Mouse (Mus musculus) urinary bladder, postnatal 10 days (tissue): Measurements from ENCODE around the gene Sgf29.

ENCODE experiments used
- DNase-seq: peaks from one replicate; pipeline ENCODE4 v3.0.0; 2022; ENCODE audit warnings: low spot score

Gene Sgf29

GRCm38 (mm10) chr7:126649231-126650051 is at the start of gene Sgf29:
Gene Sgf29, plus strand, starts transcription at chr7:126649309.
- DNase-seq: peak; percentile 64

GRCm38 (mm10) chr7:126601896-126602295 is 47.2 kb upstream of the Sgf29 start:
- DNase-seq: no peak

GRCm38 (mm10) chr7:126602650-126603049 is 46.5 kb upstream of the Sgf29 start:
- no peak for DNase-seq

GRCm38 (mm10) chr7:126606611-126607010 is 42.5 kb upstream of the Sgf29 start:
- no peak for DNase-seq

GRCm38 (mm10) chr7:126607064-126607463 is 42.0 kb upstream of the Sgf29 start:
- no peak for DNase-seq

GRCm38 (mm10) chr7:126607796-126608195 is 41.3 kb upstream of the Sgf29 start:
- DNase-seq: no peak

- DNase-seq: no peak
Observed at GRCm38 (mm10) chr7:126612736-126613135, 36.4 kb upstream of the Sgf29 start.

GRCm38 (mm10) chr7:126616707-126617106 is 32.4 kb upstream of the Sgf29 start:
- no peak for DNase-seq

GRCm38 (mm10) chr7:126619559-126620275 is 29.4 kb upstream of the Sgf29 start:
- DNase-seq: no peak

- DNase-seq: no peak
Observed at GRCm38 (mm10) chr7:126621452-126622359, 27.4 kb upstream of the Sgf29 start.

- DNase-seq: no peak
Observed at GRCm38 (mm10) chr7:126623381-126623780, 25.7 kb upstream of the Sgf29 start.

- no peak for DNase-seq
Observed at GRCm38 (mm10) chr7:126624774-126625173, 24.3 kb upstream of the Sgf29 start.

- peak; percentile 22 for DNase-seq
Observed at GRCm38 (mm10) chr7:126625369-126625768, 23.7 kb upstream of the Sgf29 start.

GRCm38 (mm10) chr7:126625807-126626600 is 23.1 kb upstream of the Sgf29 start:
- no peak for DNase-seq

GRCm38 (mm10) chr7:126628111-126628510 is 21.0 kb upstream of the Sgf29 start:
- DNase-seq: no peak

GRCm38 (mm10) chr7:126629915-126630314 is 19.2 kb upstream of the Sgf29 start:
- no peak for DNase-seq

GRCm38 (mm10) chr7:126630824-126631518 is 18.1 kb upstream of the Sgf29 start, which contains the start of gene Nupr1:
Gene Nupr1, minus strand, starts transcription at chr7:126630861.
- no peak for DNase-seq

GRCm38 (mm10) chr7:126632478-126632877 is 16.6 kb upstream of the Sgf29 start:
- DNase-seq: no peak

GRCm38 (mm10) chr7:126635375-126635774 is 13.7 kb upstream of the Sgf29 start:
- DNase-seq: no peak

- no peak for DNase-seq
Observed at GRCm38 (mm10) chr7:126636733-126637520, 12.2 kb upstream of the Sgf29 start.
